Mouse (Mus musculus) brown adipose tissue, adult 24 weeks (tissue): ENCODE data around the gene Cd82. TPM values are rescaled to one million over a fixed set of nuclear protein-coding genes. Genes with fewer than 3 reads are reported as not detected.

Experiments used
- H3K27ac ChIP-seq: fragments of 200-500 bp; replicated peaks from 2 replicates; pipeline ENCODE4 v1.5.1; 2012; ENCODE audit warnings: low read depth, mild to moderate bottlenecking, low read length
- H3K4me1 ChIP-seq: fragments of 200-500 bp; 2 replicates; pipeline ENCODE4 v1.6.1; 2012; ENCODE audit warnings: low read length, mixed read lengths; ENCODE audit not compliant: control insufficient read depth, insufficient read depth, insufficient read length
- H3K4me3 ChIP-seq: fragments of 200-500 bp; 2 replicates; pipeline ENCODE4 v1.5.1; 2012; ENCODE audit warnings: low read depth, mild to moderate bottlenecking, low read length, moderate library complexity; ENCODE audit not compliant: insufficient read depth
- polyA plus RNA-seq: library from polyadenylated mRNA; stranded (reverse); fragments of >200 nt; gene quantifications from 2 replicates; pipeline ENCODE4 v1.2.4, GENCODE M21; 2012; ENCODE audit not compliant: missing spikeins, insufficient read depth, insufficient read length

Gene Cd82
- polyA plus RNA-seq, 1 experiment, result 13.8 TPM

DNA sequence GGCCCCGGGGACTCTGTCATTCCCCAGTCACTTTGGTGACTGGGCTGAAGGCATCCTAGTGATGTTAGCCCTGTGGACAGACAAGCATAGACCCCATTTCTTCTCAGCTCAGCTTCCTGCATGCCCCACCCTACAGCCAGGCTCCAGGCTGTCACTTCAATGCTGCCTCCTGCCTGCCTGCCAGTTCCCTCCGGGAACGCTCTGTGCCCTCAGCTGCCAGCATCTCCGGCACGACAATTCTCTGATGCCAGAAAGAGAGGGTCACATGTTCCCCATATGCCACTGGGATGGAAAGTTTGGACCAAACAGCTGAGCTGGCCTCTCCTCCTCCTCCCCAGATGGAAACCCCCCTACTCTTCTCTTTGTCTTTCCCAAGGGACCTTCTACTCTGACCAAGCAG lies 79.1 kb downstream of the Cd82 start:
- Histone ChIP-seq H3K27ac (no peak overlapping the region), H3K4me1 (peaks cover 11% of the 10 kb centered on the region), H3K4me3 (no peak overlapping the region)

DNA sequence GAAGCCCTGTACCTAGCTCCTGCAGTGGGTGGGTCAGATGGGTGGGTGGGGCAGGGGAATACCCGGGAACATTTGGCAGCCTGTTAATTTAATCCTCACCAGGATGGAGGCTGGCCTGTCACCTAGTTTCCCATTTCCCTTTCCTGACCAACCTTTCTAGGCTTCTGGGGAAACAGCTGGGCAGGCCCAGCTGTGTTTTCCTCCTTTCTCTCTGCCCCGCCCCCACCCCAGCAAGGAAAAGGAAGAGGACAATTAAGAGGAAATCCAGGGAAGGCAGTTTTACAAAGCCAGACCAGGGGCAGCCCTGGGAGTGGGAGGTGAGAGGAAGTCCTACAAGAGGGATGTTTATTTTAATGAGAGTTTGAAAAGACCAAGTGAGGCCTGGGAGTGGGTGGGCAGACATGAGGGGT lies 82.3 kb downstream of the Cd82 start:
- peak overlapping the region; percentile 51; the same call in 1 of the 2 replicates for H3K27ac ChIP-seq
- H3K4me1 ChIP-seq, result peaks cover 11% of the 10 kb centered on the region
- H3K4me3 ChIP-seq, result no peak overlapping the region

DNA sequence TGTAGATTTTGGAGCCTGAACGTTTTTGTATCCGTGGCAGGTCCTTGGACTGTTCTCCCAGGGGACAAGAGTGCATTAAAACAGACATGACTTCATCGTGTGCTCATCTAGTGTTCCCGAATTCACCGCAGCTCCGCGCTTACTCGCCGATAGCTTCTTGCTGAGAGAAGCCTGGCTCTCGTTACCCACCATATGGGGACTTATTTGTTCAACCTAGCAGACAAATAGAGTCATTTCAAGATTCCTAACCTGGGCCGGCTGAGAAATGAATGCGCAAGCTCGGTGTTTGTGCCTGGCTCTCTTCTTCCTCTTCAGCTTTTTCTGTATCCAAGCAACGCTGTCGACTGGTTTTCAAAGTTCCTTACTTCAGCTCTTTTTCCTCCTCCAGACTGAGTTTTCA lies 85.1 kb downstream of the Cd82 start:
- Histone ChIP-seq H3K4me1 (peaks cover 15% of the 10 kb centered on the region), H3K4me3 (no peak overlapping the region), H3K27ac (no peak overlapping the region)

DNA sequence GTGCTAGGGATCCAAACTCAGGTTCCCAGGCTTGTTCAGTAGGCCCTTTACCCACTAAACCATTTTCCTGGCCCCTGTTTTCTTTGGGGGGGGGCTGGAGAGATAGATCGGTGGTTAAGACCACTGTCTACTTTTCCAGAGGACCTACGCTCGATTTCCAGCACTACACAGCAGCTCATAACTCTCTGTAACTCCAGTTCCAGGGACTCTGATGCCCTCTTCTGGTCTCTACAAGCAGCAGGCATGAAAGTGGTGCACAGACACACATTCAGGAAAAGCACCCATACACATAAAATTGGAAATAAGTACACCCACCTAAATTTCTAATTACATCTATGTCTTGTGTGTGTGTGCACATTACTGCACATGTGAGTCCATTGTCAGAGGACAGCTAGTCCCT lies 85.8 kb downstream of the Cd82 start:
- H3K4me1 ChIP-seq, result peaks cover 13% of the 10 kb centered on the region
- no peak overlapping the region for H3K4me3 ChIP-seq
- no peak overlapping the region for H3K27ac ChIP-seq

DNA sequence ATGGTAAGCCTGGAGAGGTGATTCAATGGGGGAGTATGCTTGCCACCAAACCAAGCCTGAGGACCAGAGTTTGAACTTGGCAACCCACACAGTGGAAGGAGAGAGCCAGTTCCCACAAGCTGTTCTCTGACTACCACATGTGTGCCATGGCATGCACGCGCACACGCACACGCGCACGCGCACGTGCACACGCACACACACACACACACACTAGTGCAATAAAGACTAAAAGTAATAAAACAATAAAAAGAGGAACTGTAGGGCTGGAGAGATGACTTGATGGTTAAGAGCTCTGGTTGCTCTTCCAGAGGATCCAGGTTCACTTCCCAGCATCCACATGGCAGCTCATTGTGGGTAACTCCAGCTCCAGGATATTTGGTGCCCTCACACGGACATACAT lies 90.1 kb downstream of the Cd82 start:
- Histone ChIP-seq H3K4me1 (peaks cover 9% of the 10 kb centered on the region; the same call in 1 of the 2 replicates), H3K27ac (no peak overlapping the region), H3K4me3 (no peak overlapping the region)

DNA sequence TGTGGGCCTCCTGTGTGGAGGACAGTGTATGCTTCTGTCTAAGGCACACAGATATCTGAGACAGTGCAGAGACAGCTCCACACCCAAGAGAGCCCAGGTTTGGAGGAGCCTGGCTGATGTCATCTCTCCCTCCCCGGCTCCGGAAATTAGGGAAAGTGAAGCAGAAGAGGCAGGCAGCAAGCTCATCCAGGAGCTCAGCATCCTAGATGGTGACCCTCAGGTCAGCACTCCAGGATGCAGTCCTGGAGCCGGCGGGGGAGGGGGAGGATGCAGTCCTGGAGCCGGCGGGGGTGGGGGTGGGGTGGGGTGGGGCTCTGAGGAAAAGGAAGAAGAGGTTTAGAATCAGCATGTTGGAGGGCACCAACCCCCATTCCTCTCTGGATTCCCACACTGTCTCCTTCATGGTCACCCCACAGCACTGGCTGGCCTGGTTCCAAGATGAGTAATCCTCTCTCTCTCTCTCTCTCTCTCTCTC lies 90.8 kb downstream of the Cd82 start:
- H3K27ac ChIP-seq, result no peak overlapping the region

More for the DNA sequence above, 90.8 kb downstream of the Cd82 start:
- H3K4me3 ChIP-seq, result no peak overlapping the region
- H3K4me1 ChIP-seq, result peaks cover 9% of the 10 kb centered on the region; the same call in 1 of the 2 replicates

Other genes with a start within 250 kb of the Cd82 start
- gene Tspan18, start 128.6 kb downstream of the Cd82 start, polyA plus RNA-seq, result 136 and 163 TPM in 2 replicates
- not detected in 2 replicates for gene Gm10803, start 97.4 kb upstream of the Cd82 start, polyA plus RNA-seq
- gene Alx4, start 179.2 kb upstream of the Cd82 start, polyA plus RNA-seq, result not detected in 2 replicates